Mouse (Mus musculus): ENCODE measurements around the gene Fbf1.
"Not testable (repeated sequence)": the region's sequence is repeated elsewhere in the genome, so short reads cannot be mapped to it uniquely, and the experiment has no call there.

Gene Fbf1

GRCm38 (mm10) chr11:116106963-116107776, 60.8 kb downstream of the Fbf1 start:
- no peak for DNase-seq (ENCODE audit: low spot score)

DNA sequence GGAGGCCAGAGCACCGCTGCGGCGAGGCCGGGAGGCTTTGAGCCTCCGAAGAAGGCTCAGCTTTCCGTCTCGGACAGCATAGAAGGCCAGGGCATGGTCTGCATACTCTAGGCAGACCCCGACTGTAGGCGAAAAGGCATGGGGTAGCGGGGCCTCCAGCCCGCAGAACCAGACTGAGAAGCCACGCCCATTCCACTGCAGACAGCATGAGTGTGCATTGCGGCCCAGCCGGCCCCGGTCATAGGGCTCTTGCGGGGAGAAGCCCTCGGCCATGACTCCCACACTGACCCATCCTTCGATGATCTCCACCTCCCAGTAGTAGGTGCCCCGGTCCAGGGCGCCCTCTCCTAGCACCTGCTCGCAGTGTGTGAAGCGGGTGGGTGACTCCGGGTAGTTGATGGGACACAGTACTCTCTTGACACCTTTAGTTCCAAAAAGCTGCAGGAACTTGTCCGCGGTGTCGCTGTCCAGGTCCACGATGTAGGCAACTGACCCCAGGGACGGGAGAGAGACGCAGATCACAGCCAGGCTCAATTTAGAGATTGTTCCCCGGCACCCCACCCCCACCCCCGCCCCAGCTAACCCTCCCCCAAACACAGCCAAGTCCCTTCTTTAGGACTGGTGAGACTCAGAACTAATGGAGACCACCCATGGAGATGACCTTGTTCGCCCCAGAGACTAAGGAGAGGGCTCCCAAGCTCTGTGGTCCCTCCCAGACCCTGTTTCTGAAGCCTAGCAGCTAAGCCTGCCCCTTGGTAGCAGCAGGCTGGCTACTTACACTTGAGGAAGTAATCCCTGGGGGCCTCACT, 61.6 kb downstream of the Fbf1 start:
- no peak for DNase-seq (ENCODE audit: low spot score)

GRCm38 (mm10) chr11:116105065-116105464, 62.9 kb downstream of the Fbf1 start:
- DNase-seq (ENCODE audit: low spot score) = no peak

DNA sequence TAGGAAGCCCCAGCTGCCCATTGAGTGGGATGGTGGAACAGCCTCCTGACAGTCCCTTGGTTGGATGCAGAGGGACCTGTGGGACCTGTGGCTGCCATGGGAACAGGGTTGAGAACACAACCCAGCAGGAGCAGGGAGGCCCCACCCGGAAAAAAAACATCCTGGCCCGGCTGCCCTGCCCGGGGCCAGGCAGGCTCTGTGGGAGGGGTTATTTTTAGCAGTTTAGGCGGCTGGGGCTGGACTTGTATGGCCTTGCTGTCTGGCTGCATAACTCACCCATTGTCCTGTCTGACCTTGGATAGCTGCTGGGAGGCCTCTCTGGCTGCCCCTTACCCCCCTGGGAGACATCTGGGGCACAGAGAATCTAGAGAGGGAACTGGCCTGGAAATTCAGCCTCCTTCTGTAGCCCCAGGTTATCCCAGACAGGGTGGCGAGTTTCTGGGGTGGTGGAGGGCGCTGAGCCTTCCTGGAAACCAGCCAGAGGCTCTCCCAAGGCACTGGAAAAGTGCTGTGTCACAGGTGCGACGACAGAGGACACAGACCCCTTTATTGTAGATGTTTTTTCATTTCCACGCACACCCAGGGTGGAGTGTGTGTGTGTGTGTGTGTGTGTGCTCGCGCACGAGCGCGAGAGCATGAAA, 63.8 kb downstream of the Fbf1 start:
- DNase-seq (ENCODE audit: low spot score) = peak; percentile 80

- peak; percentile 51 for DNase-seq (ENCODE audit: low spot score)
Measured at GRCm38 (mm10) chr11:116103572-116103971, 64.4 kb downstream of the Fbf1 start.

DNA sequence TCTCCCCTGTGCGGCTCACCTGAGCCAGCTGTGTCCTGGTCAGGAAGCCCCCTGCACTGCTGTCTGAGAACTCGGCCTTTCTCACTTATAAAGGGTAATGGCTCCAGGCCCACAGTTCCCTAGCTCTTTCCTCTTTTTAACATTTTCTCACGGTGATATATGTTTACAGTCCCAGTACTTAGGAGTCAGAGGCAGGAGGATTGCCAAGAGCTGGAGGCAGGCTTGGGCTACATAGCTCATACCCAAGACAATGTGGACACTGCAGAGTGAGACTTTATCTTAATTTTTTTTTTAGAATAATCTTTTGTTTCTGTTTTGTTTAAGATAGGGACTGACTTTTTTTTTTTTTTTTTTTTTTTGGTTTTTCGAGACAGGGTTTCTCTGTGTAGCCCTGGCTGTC, 65.5 kb downstream of the Fbf1 start:
- DNase-seq (ENCODE audit: low spot score) = peak; percentile 81

GRCm38 (mm10) chr11:116101931-116102381, 66.0 kb downstream of the Fbf1 start:
- peak; percentile 70 for DNase-seq (ENCODE audit: low spot score)

GRCm38 (mm10) chr11:116100839-116101238, 67.1 kb downstream of the Fbf1 start:
- no peak for DNase-seq (ENCODE audit: low spot score)

DNA sequence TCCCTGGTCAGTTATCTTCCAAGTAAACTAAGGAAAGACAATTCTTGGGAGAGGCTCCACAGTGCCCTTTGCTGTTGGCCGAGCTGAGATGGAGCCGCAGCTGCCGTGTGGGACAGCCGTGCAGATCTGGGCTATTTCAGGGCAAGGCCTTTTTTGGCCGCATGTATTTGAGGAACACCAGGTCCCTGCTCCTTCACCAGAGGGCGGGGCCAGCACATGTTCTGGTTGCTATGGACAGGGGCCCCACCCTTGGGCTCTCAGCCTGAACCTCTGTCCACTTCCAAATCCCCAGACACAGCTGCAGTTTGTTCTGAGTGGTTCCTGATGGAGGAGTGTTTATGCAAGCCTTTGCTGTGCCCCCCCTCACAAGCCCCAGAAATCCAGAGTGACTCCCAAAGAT, 67.6 kb downstream of the Fbf1 start:
- peak; percentile 87 for DNase-seq (ENCODE audit: low spot score)

- DNase-seq (ENCODE audit: low spot score) = no peak
Measured at GRCm38 (mm10) chr11:116099462-116099861, 68.5 kb downstream of the Fbf1 start.

GRCm38 (mm10) chr11:116098711-116099460, 69.1 kb downstream of the Fbf1 start:
- DNase-seq (ENCODE audit: low spot score) = peak; percentile 78

- DNase-seq (ENCODE audit: low spot score) = peak; percentile 62
Measured at GRCm38 (mm10) chr11:116096213-116097108, 71.5 kb downstream of the Fbf1 start.

DNA sequence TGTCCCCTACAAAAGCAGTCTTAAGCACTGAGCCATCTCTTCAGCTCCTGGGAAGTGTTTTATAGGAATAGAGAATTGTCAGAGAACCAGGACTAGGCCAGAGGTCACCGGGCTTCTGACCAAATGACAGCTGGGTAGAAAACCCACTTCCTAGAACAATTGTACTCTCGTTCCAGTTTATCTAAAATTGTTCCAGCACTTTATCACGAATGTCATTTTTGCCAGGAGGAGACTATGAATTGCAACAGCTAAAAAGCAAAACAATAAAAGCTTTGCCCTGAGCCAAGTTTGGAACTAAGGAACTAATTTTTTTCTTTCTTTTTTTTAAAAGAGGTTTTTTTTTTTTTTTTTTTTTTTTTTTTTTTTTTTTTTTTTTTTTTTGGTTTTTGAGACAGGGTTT, 72.4 kb downstream of the Fbf1 start:
- peak; percentile 95 for DNase-seq (ENCODE audit: low spot score)

- DNase-seq (ENCODE audit: low spot score) = no peak
Measured at GRCm38 (mm10) chr11:116093771-116094565, 74.0 kb downstream of the Fbf1 start.

DNA sequence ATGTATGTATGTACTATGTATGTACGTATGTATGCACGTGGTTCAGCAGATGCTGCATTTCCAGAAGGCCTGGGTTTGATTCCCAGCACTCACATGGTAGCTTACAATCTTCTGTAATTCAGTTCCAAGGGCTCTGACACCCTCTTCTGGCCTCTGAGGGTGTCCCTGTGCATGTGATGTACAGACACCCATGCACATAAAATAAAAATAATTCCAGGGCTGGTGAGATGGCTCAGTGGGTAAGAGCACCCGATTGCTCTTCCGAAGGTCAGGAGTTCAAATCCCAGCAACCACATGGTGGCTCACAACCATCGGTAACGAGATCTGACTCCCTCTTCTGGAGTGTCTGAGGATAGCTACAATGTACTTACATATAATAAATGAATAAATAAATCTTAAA, 75.0 kb downstream of the Fbf1 start:
- DNase-seq (ENCODE audit: low spot score) = not testable (repeated sequence)
